14 mouse cellular contexts compared by ENCODE assay signal in genomic region chr11:108267825-108268224, GRCm38 (mm10).
A peak's percentile ranks its signal among the peaks of the same experiment; 100 is the strongest.
DNase-seq lines count a peak whose midpoint lies in the region; ATAC-seq and TF ChIP-seq lines count a peak whose summit lies in the region.
"Had no signal": no experiment of that assay in that cellular context is flagged by ENCODE, and none has a peak within 500 bp of the region (broad histone marks: within the 10 kb centered on the region; RNA-seq: fewer than 3 reads in every experiment).

No protein-coding gene starts in this region.

- ATAC-seq in kidney, embryonic 16.5 days (ENCODE audit: low FRiP score, low TSS enrichment), result no peak
- ATAC-seq: liver, postnatal 0 days had no signal

- peaks cover 92% of the 10 kb centered on the region for H3K79me2 ChIP-seq in C2C12 (ENCODE audit: control insufficient read depth, insufficient read depth)

- peak; percentile 43 for DNase-seq in kidney, adult 11 months
- peak; percentile 28 for DNase-seq in adipocyte (ENCODE audit: low spot score)
- DNase-seq in limb, embryonic 10.5 days (ENCODE audit: low spot score), result no peak
- DNase-seq in ovary, adult 18-20 months (ENCODE audit: low spot score), result no peak
- DNase-seq in yolk sac, embryonic 10.5 days (ENCODE audit: low spot score), result no peak
- DNase-seq: cerebellum, postnatal 25 days; heart, adult 18-20 months; liver, postnatal 0 days had no signal

- no peaks in the 10 kb centered on the region for H3K36me3 ChIP-seq in kidney, embryonic 16.5 days (ENCODE audit: insufficient read depth, low read length)
- peaks cover 3% of the 10 kb centered on the region for H3K36me3 ChIP-seq in C2C12 (ENCODE audit: control insufficient read depth, insufficient read depth)
- H3K36me3 ChIP-seq in limb, embryonic 10.5 days, result no peaks in the 10 kb centered on the region
- H3K36me3 ChIP-seq: embryonic facial prominence, embryonic 13.5 days; hindbrain, embryonic 15.5 days; neural tube, embryonic 12.5 days had no signal

- no peak for TF ChIP-seq CTCF in C2C12 (IDR thresholded peaks at IDR 0.05; ENCODE audit: control insufficient read depth, insufficient read depth, insufficient read length)

- 40% methylated on average over 7 of the region's 7 CpGs for WGBS in kidney, embryonic 16.5 days
- WGBS in limb, embryonic 10.5 days, result 78% methylated on average over 7 of the region's 7 CpGs

- H3K27ac ChIP-seq in kidney, embryonic 16.5 days (ENCODE audit: low read length), result no peak overlapping the region
- H3K27ac ChIP-seq in limb, embryonic 10.5 days, result peak overlapping the region; percentile 15; the same call in 1 of the 2 replicates
- H3K27ac ChIP-seq: embryonic facial prominence, embryonic 13.5 days; hindbrain, embryonic 15.5 days; neural tube, embryonic 12.5 days; stomach, postnatal 0 days had no signal

- peak overlapping the region; percentile 28 for H3ac ChIP-seq in C2C12 (ENCODE audit: control insufficient read depth, insufficient read length, low read depth)

- no peak overlapping the region for H3K9ac ChIP-seq in kidney, embryonic 16.5 days (replicated peaks; ENCODE audit: low read length)
- H3K9ac ChIP-seq: hindbrain, embryonic 15.5 days; liver, postnatal 0 days had no signal

- H3K27me3 ChIP-seq in kidney, embryonic 16.5 days (ENCODE audit: insufficient read depth, low read length), result no peaks in the 10 kb centered on the region
- H3K27me3 ChIP-seq in C2C12 (ENCODE audit: control insufficient read depth, insufficient read depth, insufficient read length), result no peaks in the 10 kb centered on the region
- H3K27me3 ChIP-seq in limb, embryonic 10.5 days (ENCODE audit: low read depth, poor library complexity, severe bottlenecking), result no peaks in the 10 kb centered on the region
- H3K27me3 ChIP-seq: embryonic facial prominence, embryonic 13.5 days; hindbrain, embryonic 15.5 days had no signal

- no peak overlapping the region for H3K4me3 ChIP-seq in kidney, embryonic 16.5 days (ENCODE audit: low read length)
- no peak overlapping the region for H3K4me3 ChIP-seq in C2C12 (ENCODE audit: insufficient read depth, poor library complexity, severe bottlenecking)
- no peak overlapping the region for H3K4me3 ChIP-seq in limb, embryonic 10.5 days
- H3K4me3 ChIP-seq: embryonic facial prominence, embryonic 13.5 days; hindbrain, embryonic 15.5 days; neural tube, embryonic 12.5 days had no signal

- no peak overlapping the region; the same call in 1 of the 2 replicates for H3K4me2 ChIP-seq in kidney, embryonic 16.5 days (replicated peaks; ENCODE audit: low read depth, low read length)
- H3K4me2 ChIP-seq: embryonic facial prominence, embryonic 13.5 days; hindbrain, embryonic 15.5 days; neural tube, embryonic 12.5 days had no signal

- peaks cover 51% of the 10 kb centered on the region for H3K79me3 ChIP-seq in C2C12 (ENCODE audit: low read depth)

- H3K4me1 ChIP-seq in kidney, embryonic 16.5 days (ENCODE audit: insufficient read depth, low read length), result peaks cover 42% of the 10 kb centered on the region
- H3K4me1 ChIP-seq in limb, embryonic 10.5 days, result peaks cover 39% of the 10 kb centered on the region

- no peaks in the 10 kb centered on the region for H3K9me3 ChIP-seq in kidney, embryonic 16.5 days (ENCODE audit: low read length)
- no peaks in the 10 kb centered on the region for H3K9me3 ChIP-seq in limb, embryonic 10.5 days (replicated peaks)
- H3K9me3 ChIP-seq: embryonic facial prominence, embryonic 13.5 days; hindbrain, embryonic 15.5 days; neural tube, embryonic 12.5 days had no signal

TF ChIP-seq in C2C12, 6 proteins besides CTCF, POLR2A, EP300 and RAD21:
- TF ChIP-seq MAX (IDR thresholded peaks at IDR 0.05), result peak; percentile 54
- TF ChIP-seq MYOG (IDR thresholded peaks at IDR 0.05; ENCODE audit: control insufficient read depth, extremely low read depth, insufficient read length), result no peak
- no peak for TF ChIP-seq CEBPB (IDR thresholded peaks at IDR 0.05; ENCODE audit: low read depth)
- TF ChIP-seq USF1 (IDR thresholded peaks at IDR 0.05; ENCODE audit: low read depth), result peak; percentile 92
- peak; percentile 85 for TF ChIP-seq FOSL1 (IDR thresholded peaks at IDR 0.05; ENCODE audit: insufficient read depth, low read length, poor library complexity, severe bottlenecking)
- no peak for TF ChIP-seq MYOD1 (IDR thresholded peaks at IDR 0.05; ENCODE audit: control insufficient read depth, insufficient read length, low read depth)

Comparison
In these comparisons a context has a peak if more than half of its experiments do, and no peak if none do; other contexts are left out.
1. DNase-seq: peak in kidney, adult 11 months (single experiment) and adipocyte (single experiment); none in limb, embryonic 10.5 days (single experiment), ovary, adult 18-20 months (single experiment) and yolk sac, embryonic 10.5 days (single experiment).